Mouse (Mus musculus) forebrain, embryonic 10.5 days (tissue): ENCODE measurements around the gene Olfr130. TPM values are rescaled to one million over a fixed set of nuclear protein-coding genes. Genes with fewer than 3 reads are reported as not detected.

Source experiments
- DNase-seq: peaks from one replicate; pipeline ENCODE4 v3.0.0-alpha.2; 2017; ENCODE audit warnings: low spot score; ENCODE audit errors: extremely low spot score
- H3K27ac ChIP-seq: fragments of 300-500 bp; sonication (generic); 2 replicates; pipeline ENCODE4 v1.5.1; 2016; ENCODE audit warnings: mild to moderate bottlenecking
- H3K27me3 ChIP-seq: fragments of 300-500 bp; sonication (generic); 2 replicates; pipeline ENCODE4 v1.6.1; 2016; ENCODE audit warnings: mild to moderate bottlenecking; ENCODE audit not compliant: poor library complexity, severe bottlenecking
- H3K36me3 ChIP-seq: fragments of 300-500 bp; sonication (generic); replicated peaks from 2 replicates; pipeline ENCODE4 v1.6.1; 2016; ENCODE audit warnings: mild to moderate bottlenecking, moderate library complexity
- H3K4me1 ChIP-seq: fragments of 300-500 bp; sonication (generic); 2 replicates; pipeline ENCODE4 v1.6.1; 2016
- H3K4me3 ChIP-seq: fragments of 300-500 bp; sonication (generic); 2 replicates; pipeline ENCODE4 v1.5.1; 2016; ENCODE audit warnings: mild to moderate bottlenecking, moderate library complexity
- H3K9me3 ChIP-seq: fragments of 300-500 bp; sonication (generic); 2 replicates; pipeline ENCODE4 v1.6.1; 2016; ENCODE audit warnings: mild to moderate bottlenecking, moderate library complexity
- WGBS: fragments of 180-500 bp; shearing (Covaris S2); methylation state at CpG from one replicate; pipeline ENCODE4 v1.1.7; 2016; 5-methylcytosine and 5-hydroxymethylcytosine counted together
- polyA plus RNA-seq: library from polyadenylated mRNA; unstranded; fragments of >200 nt; fragmentation: Nextera tagmentation; extraction: Ambion mirVana; gene quantifications from 2 replicates; pipeline ENCODE4 v1.2.1, GENCODE M21; 2016

Gene Olfr130
- polyA plus RNA-seq: not detected in 2 replicates

DNA sequence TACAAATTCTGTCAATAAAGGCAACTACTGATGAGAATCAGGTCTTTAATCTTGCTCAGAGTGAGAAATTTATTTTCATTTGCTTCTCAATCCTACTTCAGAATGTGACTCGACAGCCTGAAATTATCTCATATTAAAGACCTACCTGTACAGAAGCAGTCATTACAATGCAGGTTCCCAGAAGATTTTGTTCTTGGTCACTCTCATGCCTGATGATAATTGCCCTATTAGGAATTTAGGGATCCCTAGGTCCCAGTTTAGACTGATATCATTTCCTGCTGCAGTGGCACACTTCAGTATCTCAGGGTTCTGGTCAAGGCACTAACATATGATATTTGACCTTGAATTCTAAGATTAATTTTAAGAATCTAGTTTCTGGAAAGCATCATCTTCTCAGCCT lies at the start of gene Olfr130:
TSS of gene Olfr130 (plus strand) at position 301 of the 400 bp plus-strand sequence.
- H3K9me3 ChIP-seq: no peaks in the 10 kb centered on the region
- WGBS: 92% methylated on average over 1 of the region's 1 CpGs
- DNase-seq: no peak

DNA sequence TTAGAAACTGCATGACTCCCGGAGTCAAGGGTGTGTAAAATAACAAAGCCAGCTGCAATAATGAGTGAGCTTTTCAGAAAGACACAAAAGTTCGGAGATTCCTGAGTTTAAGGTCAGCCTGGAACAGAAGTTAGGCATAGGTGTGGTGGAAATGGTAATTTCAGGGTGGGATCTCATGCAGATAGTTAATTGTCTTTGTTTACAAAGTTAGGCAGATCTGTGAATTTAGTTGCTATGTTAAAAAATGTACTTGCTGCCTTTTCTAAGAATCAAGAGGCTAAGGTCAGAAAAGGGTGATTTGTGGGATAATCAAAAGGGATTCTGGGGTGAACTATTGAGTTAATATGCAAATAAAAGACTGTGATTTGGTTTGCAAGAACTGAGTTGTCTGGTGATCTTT lies 47.4 kb upstream of the Olfr130 start:
- WGBS: 92% methylated on average over 2 of the region's 2 CpGs
- H3K9me3 ChIP-seq: peaks cover 4% of the 10 kb centered on the region

More for the DNA sequence above, at the start of gene Olfr130:
- Histone ChIP-seq H3K27ac (no peak within 1 kb of the TSS), H3K4me3 (no peak within 1 kb of the TSS), H3K36me3 (no peaks in the 10 kb centered on the region), H3K4me1 (no peaks in the 10 kb centered on the region), H3K27me3 (no peaks in the 10 kb centered on the region)

DNA sequence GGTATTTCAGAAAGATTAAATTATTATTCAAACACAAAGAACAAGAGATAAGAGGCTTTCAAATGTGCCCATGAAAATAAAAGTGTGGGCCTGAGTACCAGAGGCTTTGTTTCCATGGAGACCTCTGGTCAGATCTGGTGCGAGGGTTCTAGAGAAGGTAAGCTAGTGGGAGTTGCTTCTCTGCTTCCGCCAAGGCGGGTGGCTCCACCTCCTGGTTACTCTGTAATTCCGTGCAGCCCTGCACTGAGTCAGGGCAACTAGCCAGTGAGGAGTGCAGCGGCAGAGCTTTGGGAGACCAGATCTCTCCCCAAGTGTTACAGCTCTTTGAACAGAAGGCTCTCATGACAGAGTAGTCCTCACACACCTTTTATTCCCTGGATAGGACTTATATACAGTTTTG lies 37.4 kb upstream of the Olfr130 start:
- Histone ChIP-seq H3K27ac (no peak overlapping the region), H3K9me3 (no peaks in the 10 kb centered on the region), H3K4me3 (no peak overlapping the region), H3K4me1 (no peaks in the 10 kb centered on the region), H3K27me3 (no peaks in the 10 kb centered on the region), H3K36me3 (no peaks in the 10 kb centered on the region)
- WGBS: 31% methylated on average over 5 of the region's 5 CpGs
- DNase-seq: no peak

More for the DNA sequence above, 47.4 kb upstream of the Olfr130 start:
- no peaks in the 10 kb centered on the region for H3K27me3 ChIP-seq
- DNase-seq: no peak
- no peak overlapping the region for H3K4me3 ChIP-seq
- no peaks in the 10 kb centered on the region for H3K36me3 ChIP-seq
- H3K27ac ChIP-seq: no peak overlapping the region
- no peaks in the 10 kb centered on the region for H3K4me1 ChIP-seq

DNA sequence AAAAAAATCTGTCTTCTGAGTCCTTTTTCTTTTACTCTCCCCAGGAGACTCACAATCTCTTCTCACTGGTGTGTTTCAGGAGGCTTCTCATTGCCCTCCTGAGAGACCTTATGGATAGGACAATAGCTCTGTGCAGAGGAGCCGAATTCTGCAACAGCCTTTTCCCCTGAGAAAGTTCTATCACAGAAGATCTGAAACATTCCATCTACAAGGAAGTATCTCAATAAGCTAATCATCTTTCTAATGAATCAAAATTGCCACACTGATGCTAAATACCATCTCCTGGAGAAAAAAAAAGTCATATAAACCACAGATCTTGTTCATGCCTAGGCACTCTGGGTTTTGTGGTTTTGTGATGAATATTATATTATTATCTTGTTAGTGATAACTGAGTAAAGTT lies 3.7 kb upstream of the Olfr130 start, which contains the start of gene Olfr129:
TSS of gene Olfr129 (minus strand) at position 101 of the 400 bp plus-strand sequence.
- no peaks in the 10 kb centered on the region for H3K9me3 ChIP-seq
- no peak within 1 kb of the TSS for H3K27ac ChIP-seq
- no peaks in the 10 kb centered on the region for H3K36me3 ChIP-seq
- WGBS: 84% methylated on average over 1 of the region's 1 CpGs
- no peaks in the 10 kb centered on the region for H3K27me3 ChIP-seq
- DNase-seq: no peak
- no peak within 1 kb of the TSS for H3K4me3 ChIP-seq
- no peaks in the 10 kb centered on the region for H3K4me1 ChIP-seq

DNA sequence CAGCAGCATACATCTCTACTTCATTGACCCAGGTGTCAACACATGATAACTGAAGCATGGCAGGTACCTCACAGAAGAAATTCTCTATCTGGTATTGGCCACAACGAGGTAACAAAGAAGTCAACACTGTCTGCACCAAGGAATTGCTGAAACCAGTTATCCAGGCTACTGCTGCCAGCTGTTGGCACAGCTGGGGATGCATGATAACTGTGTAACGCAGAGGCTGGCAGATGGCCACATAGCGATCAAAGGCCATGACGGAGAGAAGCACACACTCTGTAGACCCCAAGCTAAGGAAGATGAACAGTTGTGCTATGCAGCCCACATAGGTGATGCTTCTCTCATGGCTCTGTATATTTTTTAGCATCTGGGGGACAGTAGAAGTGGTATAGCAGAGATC lies 18.6 kb downstream of the Olfr130 start:
- Histone ChIP-seq H3K4me3 (no peak overlapping the region), H3K27ac (no peak overlapping the region), H3K27me3 (no peaks in the 10 kb centered on the region), H3K4me1 (no peaks in the 10 kb centered on the region), H3K36me3 (no peaks in the 10 kb centered on the region), H3K9me3 (no peaks in the 10 kb centered on the region)
- 93% methylated on average over 4 of the region's 4 CpGs for WGBS
- DNase-seq: no peak

DNA sequence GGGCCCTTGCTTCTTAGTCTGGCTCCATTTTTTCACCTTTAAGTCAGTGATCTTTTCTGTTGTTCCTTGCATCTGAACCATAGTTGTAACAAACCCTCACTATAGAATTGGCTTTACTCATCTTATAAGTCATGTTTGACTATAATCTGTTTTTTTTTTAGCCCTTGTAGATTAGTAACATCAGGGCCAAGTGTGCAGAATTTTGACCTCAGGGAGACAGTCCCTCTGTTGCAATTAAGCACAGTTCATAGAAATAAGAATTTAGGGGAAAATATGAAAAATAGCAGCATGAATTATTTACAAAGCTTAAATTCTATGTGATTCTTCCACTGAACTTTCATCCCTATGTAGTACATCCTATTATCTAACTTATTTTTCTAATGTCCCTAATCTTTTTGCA lies 24.9 kb downstream of the Olfr130 start, which contains the start of gene Olfr131:
TSS of gene Olfr131 (minus strand) at position 101 of the 400 bp plus-strand sequence.
- Histone ChIP-seq H3K36me3 (no peaks in the 10 kb centered on the region), H3K27me3 (no peaks in the 10 kb centered on the region), H3K9me3 (no peaks in the 10 kb centered on the region), H3K4me1 (no peaks in the 10 kb centered on the region), H3K27ac (no peak within 1 kb of the TSS), H3K4me3 (no peak within 1 kb of the TSS)
- no peak for DNase-seq

Other genes starting within 250 kb of the Olfr130 start
- not detected in 2 replicates for gene Olfr125, start 231.0 kb upstream of the Olfr130 start, polyA plus RNA-seq
- gene Olfr126, start 216.4 kb upstream of the Olfr130 start, polyA plus RNA-seq: not detected in 2 replicates
- gene Olfr127, start 163.5 kb upstream of the Olfr130 start, polyA plus RNA-seq: not detected in 2 replicates
- not detected in 2 replicates for gene Olfr128, start 143.4 kb upstream of the Olfr130 start, polyA plus RNA-seq
- not detected in 2 replicates for gene Olfr761, start 110.8 kb upstream of the Olfr130 start, polyA plus RNA-seq
- not detected in 2 replicates for gene Olfr129, start 3.8 kb upstream of the Olfr130 start, polyA plus RNA-seq
- not detected in 2 replicates for gene Olfr131, start 24.8 kb downstream of the Olfr130 start, polyA plus RNA-seq
- gene Olfr132, start 70.6 kb downstream of the Olfr130 start, polyA plus RNA-seq: not detected in 2 replicates
- not detected in 2 replicates for gene Olfr133, start 81.4 kb downstream of the Olfr130 start, polyA plus RNA-seq
- gene Olfr134, start 107.5 kb downstream of the Olfr130 start, polyA plus RNA-seq: not detected in 2 replicates
- not detected in 2 replicates for gene Olfr135, start 140.4 kb downstream of the Olfr130 start, polyA plus RNA-seq
- gene Olfr138, start 197.1 kb downstream of the Olfr130 start, polyA plus RNA-seq: not detected in 2 replicates
- not detected in 2 replicates for gene Olfr137, start 243.6 kb downstream of the Olfr130 start, polyA plus RNA-seq